Mouse (Mus musculus): ENCODE measurements around the gene Cars. TPM values are rescaled to one million over a fixed set of nuclear protein-coding genes. Genes with fewer than 3 reads are reported as not detected.
"Not testable (repeated sequence)": the region's sequence is repeated elsewhere in the genome, so short reads cannot be mapped to it uniquely, and the experiment has no call there.

Cars gene
- total RNA-seq, 4 experiments from 2014 or later: 48.3 to 57.0 (median 53.5) TPM

DNA sequence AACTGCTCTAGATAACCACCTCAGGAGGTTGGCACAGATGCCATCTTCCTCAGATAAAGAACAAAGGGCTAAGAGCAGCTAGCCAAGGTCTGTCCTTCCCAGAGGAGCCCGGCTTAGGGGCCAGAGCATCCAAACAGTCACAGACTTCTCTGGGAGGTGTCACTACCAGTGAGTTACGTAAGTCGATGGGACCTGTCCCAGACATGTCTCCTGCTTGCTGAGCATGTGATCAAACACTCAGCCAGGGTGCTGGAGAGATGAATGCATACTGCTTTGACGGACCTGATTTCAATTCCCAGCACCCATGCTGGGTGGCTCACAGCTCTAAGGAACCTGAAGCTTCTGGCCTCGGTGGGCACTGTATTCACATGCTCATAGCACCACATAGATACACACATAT is 12.3 kb downstream of the Cars start:
- no peak for DNase-seq (ENCODE audit: low spot score in 2 of 2)

DNA sequence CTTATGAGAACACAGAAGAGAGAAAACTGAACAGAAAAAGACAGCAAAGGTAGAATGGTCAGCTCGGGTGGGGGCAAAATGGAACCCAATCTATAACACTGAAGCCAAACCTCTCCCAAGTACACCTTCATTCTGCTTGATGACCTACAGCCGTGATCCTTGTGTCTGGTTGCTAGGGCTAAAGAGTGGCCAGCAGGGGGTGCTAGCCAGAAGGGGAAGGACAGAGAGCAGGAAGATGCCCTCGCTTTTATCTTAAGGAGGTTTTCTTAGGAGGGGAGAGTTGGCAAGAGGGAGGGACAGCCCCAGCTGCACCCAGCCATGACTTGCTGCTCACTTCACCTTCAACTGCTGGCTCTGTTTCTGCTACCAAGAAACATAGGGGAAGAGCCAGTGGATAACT is 15.9 kb downstream of the Cars start:
- peak in 1 of 2 experiments; percentile 37 for DNase-seq (ENCODE audit: low spot score in 2 of 2)

DNA sequence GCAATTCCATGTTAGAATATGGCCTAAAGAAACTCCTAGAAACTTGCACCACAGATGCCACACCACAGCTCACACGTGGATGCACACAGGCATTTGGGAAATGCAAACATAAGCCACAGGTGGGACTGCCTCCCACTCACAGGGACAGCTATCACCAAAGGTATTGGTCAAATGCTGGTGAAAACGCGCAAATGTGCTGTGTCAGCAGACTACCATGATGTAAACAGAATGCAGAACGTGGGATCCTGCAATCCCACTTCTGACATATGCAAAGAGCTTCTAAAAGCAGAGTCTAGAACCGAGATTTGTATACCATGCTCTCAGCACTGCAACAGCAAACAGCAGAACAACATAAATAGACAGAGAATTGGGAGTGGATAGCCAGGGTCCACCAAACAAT is 16.9 kb downstream of the Cars start:
- DNase-seq (ENCODE audit: low spot score in 2 of 2): no peak

DNA sequence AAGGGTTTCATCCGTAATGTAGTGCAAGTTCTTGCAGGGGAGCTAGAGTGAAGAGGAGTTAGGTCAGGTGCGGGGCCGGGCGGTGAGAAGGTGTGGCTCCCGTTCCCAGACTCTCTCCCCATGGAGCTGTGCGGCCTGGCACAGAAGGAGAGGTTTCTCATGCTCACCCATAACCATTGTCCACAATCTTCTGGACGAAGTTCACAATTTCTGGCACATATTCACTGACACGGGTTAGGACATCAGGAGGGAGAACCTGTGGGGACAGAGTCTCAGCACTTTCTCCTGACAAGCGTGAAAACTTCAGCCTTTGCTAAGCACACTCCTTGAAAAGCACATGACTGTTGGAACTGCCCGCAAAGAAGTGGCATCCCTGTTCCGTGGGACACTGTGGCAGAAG is 24.1 kb downstream of the Cars start:
- no peak for DNase-seq (ENCODE audit: low spot score in 2 of 2)

DNA sequence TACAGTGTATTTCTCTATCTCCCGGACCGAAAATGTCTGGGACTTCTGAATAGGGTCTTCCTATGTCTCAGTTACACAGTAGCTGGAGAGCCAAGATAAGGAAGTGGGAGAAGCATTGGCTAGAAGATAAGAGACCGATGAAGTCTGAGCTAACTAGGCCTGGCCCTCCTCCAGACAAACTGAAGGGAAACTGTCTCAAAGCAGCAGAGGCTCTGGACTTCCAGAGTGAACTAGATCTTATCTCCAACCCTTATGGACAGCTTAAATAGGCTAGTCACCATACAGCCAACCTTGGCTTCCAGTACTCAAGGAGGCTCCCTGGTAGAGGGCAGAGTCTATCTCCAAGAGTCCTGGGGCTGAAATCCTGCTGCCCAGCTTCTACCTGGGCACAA is 34.2 kb downstream of the Cars start:
- no peak for DNase-seq (ENCODE audit: low spot score in 2 of 2)

DNA sequence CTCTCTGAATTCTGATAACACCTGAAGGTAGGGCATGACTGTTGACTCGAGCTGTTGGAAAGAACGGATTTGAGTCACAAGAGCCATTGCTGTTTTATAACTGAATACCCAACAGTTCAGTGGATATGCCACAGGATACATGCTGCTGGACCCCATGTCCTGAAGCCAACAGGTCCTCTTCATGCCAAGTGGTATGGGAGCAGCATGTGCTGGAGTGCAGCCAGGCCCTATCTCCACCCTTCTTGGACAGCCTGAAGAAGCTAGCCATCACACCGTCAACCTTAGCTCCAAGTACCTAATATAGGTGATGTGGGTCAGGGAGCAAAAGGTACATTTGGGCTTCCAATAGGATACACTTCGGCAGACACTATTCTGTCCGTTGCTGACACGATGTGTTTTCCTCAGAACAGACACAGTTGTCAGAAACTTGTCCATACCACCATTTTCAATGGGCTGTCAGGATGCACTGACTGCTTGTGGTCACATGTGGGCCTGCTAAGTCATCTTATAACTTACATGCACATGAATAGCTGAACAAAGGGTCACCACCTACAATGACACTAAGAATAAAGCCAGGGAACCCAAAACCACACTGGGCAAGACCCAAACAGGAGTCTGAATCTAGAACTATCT is 34.8 kb downstream of the Cars start:
- DNase-seq (ENCODE audit: low spot score in 2 of 2): no peak

DNA sequence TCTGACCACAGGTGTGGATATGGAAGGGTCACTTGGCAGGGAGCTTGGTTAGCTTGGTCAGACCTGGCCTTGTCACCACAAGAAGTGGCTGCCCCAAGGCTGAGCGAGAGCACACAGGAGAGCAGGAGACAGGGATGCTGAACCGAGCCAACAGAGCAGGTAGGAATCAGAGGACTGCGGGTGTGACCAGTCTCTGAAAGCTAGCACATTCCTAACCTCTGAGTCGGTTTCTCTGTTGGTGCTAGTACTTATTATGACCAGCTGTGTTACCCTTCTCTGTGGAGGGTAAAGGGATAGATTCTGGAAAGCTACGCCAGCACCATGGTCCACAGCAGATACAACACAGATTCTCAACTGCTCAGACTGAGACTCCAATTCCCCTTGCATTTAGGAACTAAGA is 36.1 kb downstream of the Cars start:
- DNase-seq (ENCODE audit: low spot score in 2 of 2): no peak

DNA sequence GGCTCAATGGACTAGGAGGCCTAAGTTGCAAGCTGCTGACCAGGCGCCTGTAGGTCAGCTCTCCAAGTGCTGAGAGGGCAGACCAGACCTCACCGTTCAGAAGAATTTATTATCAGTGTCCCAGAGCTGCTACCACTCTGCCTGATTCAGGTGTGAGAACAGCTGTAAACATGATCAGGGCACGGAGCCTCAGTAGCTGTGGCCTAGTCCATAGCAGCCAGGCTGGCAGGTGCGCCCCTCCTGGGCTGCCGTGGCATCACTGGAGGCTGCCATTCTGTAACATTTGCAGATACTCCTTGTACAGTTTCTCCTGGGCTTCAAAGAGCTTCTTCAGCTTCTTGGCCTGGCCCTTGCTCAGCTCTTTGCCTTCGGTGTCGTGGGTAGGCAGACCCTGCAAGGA is 42.3 kb downstream of the Cars start:
- DNase-seq (ENCODE audit: low spot score in 2 of 2): no peak

DNA sequence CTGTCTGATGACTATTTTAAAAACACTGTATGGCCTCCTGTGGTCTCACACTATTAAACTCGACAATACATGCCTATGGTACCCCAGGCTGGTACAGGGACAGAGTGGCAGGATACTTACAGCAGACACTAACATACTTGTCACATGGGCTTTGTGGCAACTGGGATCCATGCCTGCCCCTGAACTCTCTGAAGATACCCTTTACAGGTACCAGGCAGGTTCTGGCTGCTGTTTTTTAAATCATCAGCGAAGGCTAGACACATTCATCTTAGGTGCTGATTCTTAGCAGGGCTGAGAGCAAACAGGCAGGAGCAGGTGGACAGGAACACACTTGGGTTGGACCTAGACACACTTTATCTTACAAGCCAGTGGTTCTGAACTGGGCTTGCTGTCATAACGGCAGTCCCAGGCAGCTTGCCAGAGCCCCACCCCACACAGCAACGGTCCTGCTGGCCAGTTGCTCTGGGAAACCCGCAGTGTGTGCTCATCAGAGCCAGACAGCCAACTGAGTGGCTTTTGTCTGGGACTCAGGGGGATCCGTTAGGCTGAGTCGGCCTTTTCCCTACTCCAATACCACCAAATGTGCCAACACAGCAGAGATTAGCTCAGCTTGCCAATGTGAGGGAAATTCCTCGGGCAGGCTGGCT is 42.8 kb downstream of the Cars start:
- DNase-seq (ENCODE audit: low spot score in 2 of 2): peak; percentile 24 to 34

DNA sequence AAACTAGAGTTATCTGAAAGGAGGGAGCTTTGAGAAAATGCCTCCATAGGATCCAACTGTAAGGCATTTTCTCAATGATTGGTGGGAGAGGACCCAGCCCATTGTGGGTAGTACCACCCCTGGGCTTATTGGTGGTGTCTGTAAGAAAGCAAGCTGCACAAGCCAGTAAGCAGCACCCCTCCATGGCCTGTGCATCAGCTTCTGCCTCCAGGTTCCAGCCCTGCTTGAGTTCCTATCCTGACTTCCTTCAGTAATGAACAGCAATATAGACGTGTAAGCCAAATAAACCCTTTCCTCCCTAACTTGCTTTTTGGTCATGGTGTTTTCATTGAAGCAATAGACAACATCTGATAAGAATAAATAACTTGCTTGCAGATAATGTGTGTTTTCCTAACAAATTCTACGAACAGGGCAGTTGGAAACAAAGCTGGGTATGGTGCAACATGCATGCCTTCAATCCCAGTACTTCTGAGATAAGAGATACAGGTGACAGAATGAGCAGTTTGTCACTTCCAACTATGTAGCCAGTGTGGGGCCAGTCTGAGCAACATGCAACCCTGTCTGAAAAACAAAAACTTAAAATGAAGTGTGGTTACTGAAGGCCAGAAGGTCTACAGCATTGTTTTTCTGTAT is 50.2 kb downstream of the Cars start:
- DNase-seq (ENCODE audit: low spot score in 2 of 2): no peak

DNA sequence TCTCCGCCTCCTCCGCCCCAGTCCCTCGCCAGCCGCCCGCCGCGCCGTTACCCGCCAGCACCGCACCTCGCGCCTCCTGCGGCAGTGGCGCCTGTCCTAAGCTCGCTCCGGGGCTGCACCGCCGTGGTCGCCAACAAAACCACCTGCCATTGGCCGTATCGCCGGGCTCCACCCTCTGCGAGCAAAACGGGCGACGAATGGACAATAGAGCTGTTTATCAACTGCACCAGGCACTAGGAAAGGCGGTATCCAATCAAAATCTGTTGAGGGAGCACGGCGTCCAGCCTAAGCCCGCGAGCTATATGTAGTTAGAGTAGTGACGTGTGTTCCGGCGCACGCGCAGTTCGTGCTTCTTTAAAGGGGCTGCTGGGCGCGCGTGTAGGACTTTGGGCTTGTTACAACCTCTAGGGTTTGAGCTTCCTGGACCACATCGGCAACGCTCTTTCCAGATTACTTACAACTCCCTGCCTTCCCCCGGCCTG is 50.9 kb downstream of the Cars start, which contains the start of gene Nap1l4:
Gene Nap1l4, minus strand, starts transcription at position 131 of the 482 bp plus-strand sequence.
- peak; percentile 99 to 100 for DNase-seq (ENCODE audit: low spot score in 2 of 2)

DNA sequence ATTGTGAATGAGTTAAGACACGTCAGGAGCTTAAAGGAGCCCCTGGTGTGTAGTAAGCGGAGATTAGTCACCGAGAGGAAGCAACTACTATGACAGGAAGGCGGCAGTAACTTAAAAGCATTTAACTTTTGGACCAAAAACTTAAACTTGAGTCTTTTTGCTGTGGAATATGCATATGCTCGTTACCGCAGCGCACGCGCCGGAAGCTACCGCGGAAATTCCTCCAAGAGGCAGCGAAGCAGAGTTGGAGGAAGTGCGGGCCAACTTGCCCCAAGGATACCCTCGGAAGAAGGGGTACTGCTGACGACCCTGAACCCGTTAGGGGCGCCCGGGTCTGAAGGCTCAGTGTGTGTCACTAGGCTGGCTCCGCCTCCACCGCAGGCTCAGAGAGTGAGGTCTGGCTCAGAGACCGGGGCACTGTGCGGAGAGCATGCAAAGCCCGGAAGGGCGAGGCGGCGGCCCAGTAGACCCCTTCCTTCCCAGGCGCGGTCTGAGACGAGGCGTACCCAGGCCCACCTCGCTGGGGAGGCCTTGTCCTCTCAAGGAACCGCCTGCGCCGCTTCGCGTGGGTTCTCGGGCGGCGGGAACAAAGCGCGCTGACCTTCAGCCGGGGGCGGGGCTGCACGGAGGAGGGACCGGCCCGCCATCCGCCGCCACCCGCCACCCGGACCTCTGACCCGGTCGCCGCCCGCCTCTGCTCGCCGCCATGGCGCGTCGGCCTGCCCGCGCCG is 51.5 kb downstream of the Cars start:
- no peak for DNase-seq (ENCODE audit: low spot score in 2 of 2)

DNA sequence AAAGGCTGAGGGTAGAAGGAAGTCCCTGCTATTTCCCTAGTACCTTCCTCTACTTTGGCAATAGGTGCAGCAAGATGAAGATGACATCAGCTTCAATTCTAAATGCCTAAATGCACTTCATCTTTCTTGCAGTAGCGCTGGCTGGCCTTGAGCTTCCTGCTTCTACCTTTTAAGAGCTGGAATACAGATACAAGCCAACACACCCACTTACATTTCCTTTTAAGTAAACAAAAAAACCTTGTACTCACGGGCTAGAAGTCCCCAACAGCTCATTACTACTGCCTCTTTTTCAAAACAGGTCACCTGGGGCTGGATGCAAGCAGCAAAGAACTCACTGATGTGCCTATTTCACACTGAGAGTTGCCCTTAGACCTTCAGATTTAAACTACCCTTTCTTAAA is 53.3 kb downstream of the Cars start:
- DNase-seq (ENCODE audit: low spot score in 2 of 2): no peak

DNA sequence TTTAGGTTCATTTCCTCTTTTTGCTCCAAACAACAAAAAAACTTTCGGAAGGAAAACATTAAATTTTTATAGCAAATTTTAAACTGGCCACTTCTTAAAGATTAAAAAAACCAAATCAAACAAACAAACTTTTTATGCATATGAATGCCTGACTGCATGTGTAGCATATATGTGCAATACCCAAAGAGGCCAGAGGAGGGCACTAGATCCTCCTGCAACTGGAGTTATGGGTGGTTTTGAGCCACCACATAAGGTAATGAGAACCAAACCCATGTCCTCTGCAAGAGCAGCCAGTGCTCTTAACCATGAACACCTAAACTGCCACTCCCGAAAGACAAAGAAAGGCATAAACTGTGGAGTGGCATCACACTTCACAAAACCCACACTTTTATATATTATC is 55.5 kb downstream of the Cars start:
- no peak for DNase-seq (ENCODE audit: low spot score in 2 of 2)

DNA sequence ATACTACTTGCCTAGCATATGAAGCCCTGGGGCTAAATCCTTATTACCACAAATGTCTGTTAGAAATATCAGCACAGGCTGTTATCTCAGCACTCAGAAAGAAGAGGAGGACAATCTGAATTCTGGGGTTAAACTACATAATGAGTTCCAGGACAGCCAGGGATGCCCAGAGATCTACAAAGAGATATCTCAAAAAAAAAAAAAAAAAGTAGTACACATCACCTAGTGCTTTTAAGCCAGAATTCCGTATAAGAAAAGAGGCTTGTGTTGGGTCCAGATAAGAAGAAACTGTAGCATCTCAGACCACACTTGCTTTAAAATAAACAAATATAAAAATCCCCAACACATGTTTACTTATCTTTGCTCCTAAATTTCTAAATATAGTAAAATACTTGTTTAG is 61.2 kb downstream of the Cars start:
- DNase-seq (ENCODE audit: low spot score in 2 of 2): no peak

DNA sequence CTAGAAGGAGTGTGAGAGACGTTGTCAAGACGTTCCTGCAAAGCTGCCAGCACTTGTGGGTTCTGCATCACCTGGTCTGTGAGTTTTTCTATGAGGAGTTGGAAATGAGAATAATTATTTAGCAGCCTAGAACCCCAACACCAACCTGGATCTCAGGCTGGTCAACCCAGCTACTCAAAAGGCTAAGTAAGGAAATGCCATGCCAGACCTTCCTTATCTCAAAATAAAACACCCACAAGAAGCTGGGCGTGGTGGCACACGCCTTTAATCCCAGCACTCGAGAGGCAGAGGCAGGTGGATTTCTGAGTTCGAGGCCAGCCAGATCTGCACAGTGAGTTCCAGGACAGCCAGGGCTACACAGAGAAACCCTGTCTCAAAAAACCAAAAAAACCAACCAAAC is 61.7 kb downstream of the Cars start:
- DNase-seq (ENCODE audit: low spot score in 2 of 2): not testable (repeated sequence)

DNA sequence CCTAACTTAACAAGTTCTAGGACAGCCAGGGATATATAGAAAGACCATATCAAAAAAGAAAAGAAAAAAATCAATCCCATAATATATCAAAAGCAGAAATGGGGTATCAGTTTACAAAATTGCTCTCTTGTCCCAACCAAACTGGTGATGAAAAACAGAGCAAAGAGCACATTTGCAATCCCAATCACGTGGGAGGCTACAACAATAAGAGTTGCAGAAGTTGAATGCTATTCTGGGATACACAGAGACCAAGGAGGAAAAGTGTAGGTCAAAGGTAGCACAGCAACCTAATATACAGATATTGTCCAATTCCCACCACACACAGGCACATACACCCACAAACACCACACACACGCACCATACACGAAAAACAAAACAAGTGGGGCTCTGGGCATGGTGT is 63.6 kb downstream of the Cars start:
- no peak for DNase-seq (ENCODE audit: low spot score in 2 of 2)

DNA sequence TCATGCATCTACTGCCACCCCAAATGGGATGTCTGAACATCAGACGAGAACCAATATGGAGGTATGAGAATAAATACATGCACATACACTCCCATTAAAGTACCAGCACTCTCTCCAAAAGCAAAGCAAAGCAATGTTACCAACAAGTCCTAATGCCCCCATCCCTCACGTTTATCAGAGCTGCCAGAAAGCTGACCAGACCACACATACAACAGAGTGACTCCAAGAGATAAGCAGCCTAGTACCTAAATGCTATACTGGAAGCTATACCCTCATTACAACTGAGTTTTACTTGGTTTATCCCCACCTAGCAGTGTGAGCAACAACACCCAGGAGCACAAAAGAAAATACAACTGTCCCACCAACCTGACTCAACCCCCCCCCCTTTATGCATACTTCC is 66.6 kb downstream of the Cars start:
- no peak for DNase-seq (ENCODE audit: low spot score in 2 of 2)

DNA sequence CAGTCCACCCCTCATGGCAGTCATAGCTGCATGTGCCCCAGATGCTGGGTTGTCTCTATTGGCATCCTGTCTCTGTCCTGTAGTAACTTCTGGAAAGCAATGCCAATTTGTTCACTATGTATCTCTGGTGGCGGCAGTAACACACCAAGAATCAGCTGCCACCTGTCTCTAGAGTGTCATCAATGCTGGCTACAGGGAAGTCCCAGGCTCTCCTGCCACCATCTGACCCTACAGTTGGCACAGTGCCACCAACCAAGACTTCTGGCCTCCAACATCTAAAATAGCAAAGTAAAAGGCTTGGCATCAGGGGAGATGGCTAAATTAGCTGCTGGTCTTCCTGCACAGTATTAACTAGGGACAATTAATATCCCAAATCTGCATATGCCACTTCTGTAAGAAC is 67.5 kb downstream of the Cars start:
- no peak for DNase-seq (ENCODE audit: low spot score in 2 of 2)

DNA sequence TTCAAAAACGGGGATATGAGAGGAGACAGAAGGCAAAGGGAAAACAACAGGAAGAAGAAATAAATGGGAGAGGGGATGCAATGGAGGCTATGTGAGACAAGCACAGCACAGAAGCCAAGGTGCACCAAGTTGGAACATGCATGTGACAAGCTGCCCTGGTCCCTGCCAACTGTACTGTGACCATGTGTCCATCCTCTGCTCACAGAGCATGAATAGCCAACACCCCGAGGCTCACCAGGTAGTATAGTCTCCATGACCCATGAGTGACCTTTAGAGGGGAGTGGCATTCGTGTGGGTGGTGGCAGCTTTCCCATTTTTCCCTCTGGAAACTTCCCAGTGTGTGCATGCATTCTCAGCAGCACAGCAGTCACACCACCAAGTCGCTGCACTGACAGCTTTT is 80.6 kb downstream of the Cars start:
- DNase-seq (ENCODE audit: low spot score in 2 of 2): no peak

DNA sequence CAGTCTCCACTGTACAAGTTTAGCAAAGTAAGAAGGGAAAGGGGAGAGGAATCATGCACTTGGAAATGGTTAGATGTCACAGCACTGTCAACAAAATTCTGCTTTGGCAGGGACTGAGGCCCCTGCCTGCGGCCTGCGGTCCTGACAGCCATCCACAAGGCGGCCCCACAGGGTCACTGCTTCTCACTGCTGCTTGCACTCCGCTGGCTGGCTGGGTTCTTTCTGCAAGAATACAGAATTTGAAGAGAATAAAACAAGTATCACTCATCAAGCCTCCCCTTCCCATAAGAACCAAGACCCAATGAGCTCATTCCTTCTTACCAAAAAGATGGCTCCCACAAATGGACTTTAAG is 85.5 kb downstream of the Cars start:
- DNase-seq (ENCODE audit: low spot score in 2 of 2): no peak

DNA sequence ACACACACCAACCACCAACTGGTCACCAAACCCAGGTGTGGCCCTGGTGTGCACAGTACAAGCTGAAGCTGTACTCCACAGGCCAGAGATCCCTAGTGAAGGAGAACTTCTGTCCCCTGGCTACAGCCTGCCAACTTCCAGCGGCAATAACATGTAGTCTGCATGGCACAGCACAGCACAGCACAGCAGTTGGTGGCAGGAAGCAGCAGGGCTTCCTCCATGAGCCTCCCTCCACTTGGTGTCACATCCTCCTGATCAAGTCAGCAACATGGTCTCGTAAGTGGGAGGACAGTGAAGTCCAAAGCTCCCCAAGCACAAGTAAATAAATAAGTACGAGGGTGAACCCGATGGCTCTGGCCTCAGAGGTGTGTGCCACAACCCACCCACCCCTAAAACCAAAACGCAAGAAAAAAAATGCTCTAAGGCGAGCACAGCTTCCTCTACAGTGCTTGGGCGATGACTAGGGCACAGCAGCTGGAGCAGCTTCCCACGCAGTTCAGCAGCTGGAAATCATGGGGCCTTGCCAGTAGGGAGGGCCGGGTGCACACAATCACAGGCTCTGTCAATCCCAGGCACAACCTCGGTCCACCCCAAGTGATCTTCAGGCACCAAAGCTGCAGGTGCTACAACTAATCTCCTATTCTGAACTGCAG is 86.0 kb downstream of the Cars start:
- DNase-seq (ENCODE audit: low spot score in 2 of 2): peak in 1 of 2 experiments; percentile 15
